Mouse (Mus musculus): Measurements from ENCODE around the gene Olfr992.
"Not testable (repeated sequence)": the region's sequence is repeated elsewhere in the genome, so short reads cannot be mapped to it uniquely, and the experiment has no call there.

Olfr992 gene
- long read RNA-seq, experiment 1 = 0 reads
- long read RNA-seq, experiment 2 = 0 reads

GRCm38 (mm10) chr2:85409369-85409768, at the start of gene Olfr992:
TSS of gene Olfr992 (minus strand) at chr2:85409469.
- intact Hi-C loops (cut with DNase I) = no loop called here

- intact Hi-C loops (cut with DNase I) = no loop called here
These were observed 34.3 kb upstream of the Olfr992 start, which contains the start of gene Olfr995 for GRCm38 (mm10) chr2:85443539-85443938. TSS of gene Olfr995 (minus strand) at chr2:85443639.

GRCm38 (mm10) chr2:85442546-85442945, 33.3 kb upstream of the Olfr992 start:
- intact Hi-C loops (cut with DNase I) = no loop called here

GRCm38 (mm10) chr2:85436351-85436750, 27.1 kb upstream of the Olfr992 start, which contains the start of gene Olfr994:
TSS of gene Olfr994 (minus strand) at chr2:85436451.
- intact Hi-C loops (cut with DNase I) = no loop called here

GRCm38 (mm10) chr2:85425893-85426292, 16.6 kb upstream of the Olfr992 start:
- intact Hi-C loops (cut with DNase I) = no loop called here

GRCm38 (mm10) chr2:85414777-85415176, 5.5 kb upstream of the Olfr992 start, which contains the start of gene Olfr993:
TSS of gene Olfr993 (minus strand) at chr2:85414877.
- intact Hi-C loops (cut with DNase I) = no loop called here

- intact Hi-C loops (cut with DNase I) = not testable (repeated sequence)
These were observed 46.1 kb downstream of the Olfr992 start, which contains the start of gene Olfr988 for GRCm38 (mm10) chr2:85363127-85363526. TSS of gene Olfr988 (minus strand) at chr2:85363227.
